Mouse (Mus musculus): ENCODE results near the gene Top3a. TPM values are rescaled to one million over a fixed set of nuclear protein-coding genes. Genes with fewer than 3 reads are reported as not detected.
A peak's percentile ranks its signal among the peaks of the same experiment; 100 is the strongest.

Gene Top3a
- polyA plus RNA-seq, 1 experiment, result 5.7 TPM

GRCm38 (mm10) chr11:60728260-60728761, 48.9 kb downstream of the Top3a start, which contains the start of gene Mief2:
Mief2 (plus strand) TSS chr11:60728398.
- peaks cover 7% of the 10 kb centered on the region for H3K36me3 ChIP-seq (ENCODE audit: control insufficient read depth, insufficient read depth)

DNA sequence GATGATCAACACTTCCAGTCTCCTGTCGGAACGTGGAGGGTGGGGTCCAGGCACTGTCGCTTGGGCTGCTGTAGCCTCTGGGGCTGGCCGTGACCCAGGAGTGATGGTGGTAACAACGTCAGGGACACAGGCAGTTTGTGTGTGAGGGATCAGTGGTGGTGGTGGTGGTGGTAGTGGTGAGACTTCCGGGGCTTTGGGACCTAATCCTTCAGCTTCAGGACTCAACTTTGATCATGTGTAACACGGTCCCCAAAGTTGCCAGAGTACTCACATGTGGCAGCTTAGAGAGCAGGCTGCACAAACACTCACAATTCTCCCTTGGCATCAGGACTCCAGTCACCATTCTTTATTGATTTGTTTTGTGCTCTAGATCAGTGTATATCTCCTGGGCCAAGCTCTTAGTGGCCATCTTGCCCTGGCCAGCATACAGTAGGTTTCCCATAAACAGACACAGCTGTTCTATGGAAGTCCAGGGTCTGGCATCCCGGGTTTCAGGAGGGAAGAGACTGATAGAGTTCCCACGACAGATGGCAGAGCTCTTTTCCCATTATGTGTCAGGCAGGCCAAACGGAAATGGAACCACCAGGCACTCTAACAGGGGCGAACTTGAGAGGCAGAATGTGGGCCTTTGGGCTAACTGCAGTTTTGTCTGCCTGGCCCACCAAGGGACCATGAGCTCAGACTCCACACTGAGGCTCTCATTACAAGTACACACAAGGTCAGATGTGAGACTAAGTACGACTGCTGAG, 49.6 kb downstream of the Top3a start:
- H3K4me3 ChIP-seq, result peak overlapping the region; percentile 74

More at GRCm38 (mm10) chr11:60728260-60728761, 48.9 kb downstream of the Top3a start, which contains the start of gene Mief2:
- peak within 1 kb of the TSS; percentile 100 for H3K4me2 ChIP-seq (ENCODE audit: low read depth)
- H3K79me2 ChIP-seq (ENCODE audit: control insufficient read depth, insufficient read depth), result peaks cover 8% of the 10 kb centered on the region
- peak within 1 kb of the TSS; percentile 74 for H3K4me3 ChIP-seq
- H3K27me3 ChIP-seq (ENCODE audit: control insufficient read depth, insufficient read depth, insufficient read length), result no peaks in the 10 kb centered on the region
- peak within 1 kb of the TSS; percentile 61 for H3ac ChIP-seq (ENCODE audit: control insufficient read depth, insufficient read length)
- TF ChIP-seq CEBPB (IDR thresholded peaks at IDR 0.05; ENCODE audit: insufficient read depth, poor library complexity, severe bottlenecking) (no peak), TCF3 (IDR thresholded peaks at IDR 0.05; ENCODE audit: insufficient read length, low read depth) (no peak), TCF12 (IDR thresholded peaks at IDR 0.05; ENCODE audit: insufficient read depth, poor library complexity, severe bottlenecking) (no peak), SRF (IDR thresholded peaks at IDR 0.05; ENCODE audit: control insufficient read depth, insufficient read length, low read depth) (peak; percentile 56), POLR2AphosphoS2 (IDR thresholded peaks at IDR 0.05; ENCODE audit: insufficient read length, low read depth) (peak; percentile 73), USF1 (IDR thresholded peaks at IDR 0.05; ENCODE audit: low read depth) (peak; percentile 98), MYOD1 (IDR thresholded peaks at IDR 0.05; ENCODE audit: control insufficient read depth in 1 of 3, insufficient read length in 2 of 3, low read depth in 2 of 3) (no peak), POLR2A (IDR thresholded peaks at IDR 0.05; ENCODE audit: insufficient read length, low read depth) (peak; percentile 87), MAX (IDR thresholded peaks at IDR 0.05; ENCODE audit: low read depth) (no peak), E2F4 (IDR thresholded peaks at IDR 0.05; ENCODE audit: insufficient read depth) (peak; percentile 45), MYOG (IDR thresholded peaks at IDR 0.05; ENCODE audit: control insufficient read depth in 1 of 3, insufficient read depth in 1 of 3, insufficient read length in 2 of 3, low read depth in 2 of 3) (peak in 2 of 3 experiments; percentile 45 to 47), REST (IDR thresholded peaks at IDR 0.05; ENCODE audit: insufficient read depth, insufficient read length) (no peak)

DNA sequence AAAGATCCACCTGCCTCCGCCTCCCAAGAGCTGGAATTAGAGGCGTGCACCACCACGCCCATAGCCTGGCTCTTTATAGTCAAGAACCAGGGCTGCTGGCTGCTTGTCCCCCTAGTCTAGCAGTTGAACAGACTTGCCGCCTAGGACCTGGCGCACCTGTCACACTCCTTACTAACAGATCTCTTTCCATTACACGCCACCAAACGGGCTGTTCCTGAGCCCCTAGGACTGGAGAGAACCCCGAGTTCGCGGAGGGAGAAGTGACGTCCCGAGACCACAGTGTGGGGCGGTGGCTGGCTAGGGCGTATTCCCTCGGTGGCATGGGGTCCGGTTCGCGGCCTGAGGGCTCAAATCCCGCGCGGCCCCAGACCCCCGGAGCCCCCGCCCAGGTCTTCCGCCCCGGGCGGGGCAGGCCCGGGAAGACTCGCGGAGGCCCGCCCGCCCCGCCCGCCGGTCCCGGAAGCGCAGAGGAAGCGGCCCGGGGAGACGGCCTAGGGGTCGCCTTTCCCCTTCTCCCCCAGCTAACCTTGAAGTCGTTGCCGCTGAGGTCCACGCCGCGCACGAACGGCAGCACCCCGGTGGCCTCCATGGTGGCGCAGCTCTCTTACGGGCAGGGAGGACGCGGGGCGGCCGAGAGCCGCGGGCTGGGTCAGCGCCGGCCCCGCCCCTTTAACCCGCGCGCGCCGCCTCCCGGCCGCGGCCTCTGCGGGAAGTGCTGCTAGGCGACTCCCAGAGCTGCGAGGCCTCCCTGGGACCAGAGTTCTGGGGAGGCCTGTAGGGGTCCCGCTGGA, 50.4 kb downstream of the Top3a start, which contains the start of gene Flii:
Gene Flii, minus strand, starts transcription at position 663 of the 791 bp plus-strand sequence.
- Histone ChIP-seq H3K4me2 (ENCODE audit: low read depth) (peak within 1 kb of the TSS; percentile 100), H3K27me3 (ENCODE audit: control insufficient read depth, insufficient read depth, insufficient read length) (no peaks in the 10 kb centered on the region), H3K4me3 (peak within 1 kb of the TSS; percentile 74), H3K79me2 (ENCODE audit: control insufficient read depth, insufficient read depth) (peaks cover 8% of the 10 kb centered on the region), H3K36me3 (ENCODE audit: control insufficient read depth, insufficient read depth) (peaks cover 10% of the 10 kb centered on the region), H3ac (ENCODE audit: control insufficient read depth, insufficient read length) (peak within 1 kb of the TSS; percentile 61)
- TF ChIP-seq POLR2AphosphoS2 (IDR thresholded peaks at IDR 0.05; ENCODE audit: insufficient read length, low read depth) (peak; percentile 89), SRF (IDR thresholded peaks at IDR 0.05; ENCODE audit: control insufficient read depth, insufficient read length, low read depth) (no peak), CEBPB (IDR thresholded peaks at IDR 0.05; ENCODE audit: insufficient read depth, poor library complexity, severe bottlenecking) (no peak), TCF12 (IDR thresholded peaks at IDR 0.05; ENCODE audit: insufficient read depth, poor library complexity, severe bottlenecking) (no peak), POLR2A (IDR thresholded peaks at IDR 0.05; ENCODE audit: insufficient read length, low read depth) (peak; percentile 89), MYOG (IDR thresholded peaks at IDR 0.05; ENCODE audit: control insufficient read depth in 1 of 3, insufficient read depth in 1 of 3, insufficient read length in 2 of 3, low read depth in 2 of 3) (peak in 1 of 3 experiments; percentile 23), REST (IDR thresholded peaks at IDR 0.05; ENCODE audit: insufficient read depth, insufficient read length) (no peak), USF1 (IDR thresholded peaks at IDR 0.05; ENCODE audit: low read depth) (no peak), MYOD1 (IDR thresholded peaks at IDR 0.05; ENCODE audit: control insufficient read depth in 1 of 3, insufficient read length in 2 of 3, low read depth in 2 of 3) (peak in 1 of 3 experiments; percentile 47), TCF3 (IDR thresholded peaks at IDR 0.05; ENCODE audit: insufficient read length, low read depth) (no peak)

More for the DNA sequence above, 49.6 kb downstream of the Top3a start:
- H3K36me3 ChIP-seq (ENCODE audit: control insufficient read depth, insufficient read depth), result peaks cover 7% of the 10 kb centered on the region
- H3K4me2 ChIP-seq (ENCODE audit: low read depth), result peak overlapping the region; percentile 100
- H3K79me2 ChIP-seq (ENCODE audit: control insufficient read depth, insufficient read depth), result peaks cover 8% of the 10 kb centered on the region
- TF ChIP-seq MYOD1 (IDR thresholded peaks at IDR 0.05; ENCODE audit: control insufficient read depth in 1 of 3, insufficient read length in 2 of 3, low read depth in 2 of 3), result no peak
- TF ChIP-seq TCF3 (IDR thresholded peaks at IDR 0.05; ENCODE audit: insufficient read length, low read depth), result no peak
- no peak for TF ChIP-seq SRF (IDR thresholded peaks at IDR 0.05; ENCODE audit: control insufficient read depth, insufficient read length, low read depth)
- no peak for TF ChIP-seq POLR2AphosphoS2 (IDR thresholded peaks at IDR 0.05; ENCODE audit: insufficient read length, low read depth)
- no peak for TF ChIP-seq MYOG (IDR thresholded peaks at IDR 0.05; ENCODE audit: control insufficient read depth in 1 of 3, insufficient read depth in 1 of 3, insufficient read length in 2 of 3, low read depth in 2 of 3)
- no peak for TF ChIP-seq USF1 (IDR thresholded peaks at IDR 0.05; ENCODE audit: low read depth)
- TF ChIP-seq MAX (IDR thresholded peaks at IDR 0.05; ENCODE audit: low read depth), result no peak
- no peak for TF ChIP-seq POLR2A (IDR thresholded peaks at IDR 0.05; ENCODE audit: insufficient read length, low read depth)
- TF ChIP-seq REST (IDR thresholded peaks at IDR 0.05; ENCODE audit: insufficient read depth, insufficient read length), result no peak
- TF ChIP-seq TCF12 (IDR thresholded peaks at IDR 0.05; ENCODE audit: insufficient read depth, poor library complexity, severe bottlenecking), result no peak
- TF ChIP-seq E2F4 (IDR thresholded peaks at IDR 0.05; ENCODE audit: insufficient read depth), result no peak
- no peak for TF ChIP-seq CEBPB (IDR thresholded peaks at IDR 0.05; ENCODE audit: insufficient read depth, poor library complexity, severe bottlenecking)
- peak overlapping the region; percentile 61 for H3ac ChIP-seq (ENCODE audit: control insufficient read depth, insufficient read length)
- H3K27me3 ChIP-seq (ENCODE audit: control insufficient read depth, insufficient read depth, insufficient read length), result no peaks in the 10 kb centered on the region

DNA sequence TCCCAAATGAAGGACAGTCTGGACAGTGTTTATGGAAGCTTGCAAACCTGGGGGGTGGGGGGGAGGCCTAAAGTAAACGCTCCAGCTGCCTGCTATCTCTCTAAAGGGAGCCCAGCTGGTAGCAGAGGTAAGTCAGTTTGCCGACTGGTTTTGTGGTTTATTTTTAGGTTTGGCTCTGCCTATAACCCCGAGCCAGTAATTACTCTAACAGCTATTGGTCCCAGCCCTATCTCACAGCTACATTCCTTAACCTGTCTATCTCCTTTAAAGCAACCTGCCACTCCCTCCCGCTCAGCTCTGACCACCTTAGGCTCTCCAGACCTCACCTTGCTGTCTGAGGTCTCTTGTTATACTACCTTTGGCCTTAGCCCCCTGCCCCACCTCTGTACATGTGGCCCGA, 57.9 kb downstream of the Top3a start:
- Histone ChIP-seq H3ac (ENCODE audit: control insufficient read depth, insufficient read length) (no peak overlapping the region), H3K79me2 (ENCODE audit: control insufficient read depth, insufficient read depth) (no peaks in the 10 kb centered on the region), H3K4me2 (ENCODE audit: low read depth) (no peak overlapping the region), H3K4me3 (no peak overlapping the region), H3K36me3 (ENCODE audit: control insufficient read depth, insufficient read depth) (peaks cover 25% of the 10 kb centered on the region), H3K27me3 (ENCODE audit: control insufficient read depth, insufficient read depth, insufficient read length) (no peaks in the 10 kb centered on the region)
- TF ChIP-seq USF1 (IDR thresholded peaks at IDR 0.05; ENCODE audit: low read depth) (no peak), CEBPB (IDR thresholded peaks at IDR 0.05; ENCODE audit: insufficient read depth, poor library complexity, severe bottlenecking) (no peak), REST (IDR thresholded peaks at IDR 0.05; ENCODE audit: insufficient read depth, insufficient read length) (no peak), MYOG (IDR thresholded peaks at IDR 0.05; ENCODE audit: control insufficient read depth in 1 of 3, insufficient read depth in 1 of 3, insufficient read length in 2 of 3, low read depth in 2 of 3) (no peak), SRF (IDR thresholded peaks at IDR 0.05; ENCODE audit: control insufficient read depth, insufficient read length, low read depth) (no peak), MYOD1 (IDR thresholded peaks at IDR 0.05; ENCODE audit: control insufficient read depth in 1 of 3, insufficient read length in 2 of 3, low read depth in 2 of 3) (no peak), POLR2A (IDR thresholded peaks at IDR 0.05; ENCODE audit: insufficient read length, low read depth) (no peak), POLR2AphosphoS2 (IDR thresholded peaks at IDR 0.05; ENCODE audit: insufficient read length, low read depth) (no peak), MAX (IDR thresholded peaks at IDR 0.05; ENCODE audit: low read depth) (no peak), E2F4 (IDR thresholded peaks at IDR 0.05; ENCODE audit: insufficient read depth) (no peak), TCF12 (IDR thresholded peaks at IDR 0.05; ENCODE audit: insufficient read depth, poor library complexity, severe bottlenecking) (no peak), TCF3 (IDR thresholded peaks at IDR 0.05; ENCODE audit: insufficient read length, low read depth) (no peak)

Data from myocyte (in vitro differentiated cells).